ENCODE assay signal across 10 mouse cellular contexts in genomic region chr10:3468590-3468989, GRCm38 (mm10).
"Had no signal": no experiment of that assay in that cellular context is flagged by ENCODE, and none has a peak within 500 bp of the region (broad histone marks: within the 10 kb centered on the region; RNA-seq: fewer than 3 reads in every experiment).

No protein-coding gene starts in this region.

- H3K4me1 ChIP-seq: limb, embryonic 10.5 days; liver, embryonic 15.5 days; megakaryocyte, embryonic 14.5 days; midbrain, embryonic 15.5 days; neural tube, embryonic 12.5 days had no signal

- H3K4me3 ChIP-seq: left cerebral cortex, adult 2 months; limb, embryonic 10.5 days; liver, embryonic 15.5 days; megakaryocyte, embryonic 14.5 days; midbrain, embryonic 15.5 days; neural tube, embryonic 12.5 days had no signal

- H3K36me3 ChIP-seq: limb, embryonic 10.5 days; liver, embryonic 15.5 days; midbrain, embryonic 15.5 days; neural tube, embryonic 12.5 days had no signal

- H3K27me3 ChIP-seq: liver, embryonic 15.5 days; megakaryocyte, embryonic 14.5 days; midbrain, embryonic 15.5 days; neural tube, embryonic 12.5 days had no signal

- H3K27ac ChIP-seq: left cerebral cortex, adult 2 months; limb, embryonic 10.5 days; liver, embryonic 15.5 days; macrophage; midbrain, embryonic 15.5 days; neural tube, embryonic 12.5 days; stomach, postnatal 0 days had no signal

- DNase-seq: kidney, postnatal 25 days; thymus, postnatal 4 days had no signal
